Mouse (Mus musculus) forebrain, embryonic 16.5 days (tissue): ENCODE data around the gene Rbck1. TPM values are rescaled to one million over a fixed set of nuclear protein-coding genes. Genes with fewer than 3 reads are reported as not detected.

Source experiments
- polyA plus RNA-seq: library from polyadenylated mRNA; unstranded; fragments of >200 nt; fragmentation: Nextera tagmentation; extraction: Ambion mirVana; gene quantifications from 2 replicates; pipeline ENCODE4 v1.2.1, GENCODE M21; 2015

Rbck1 gene
- polyA plus RNA-seq, 1 experiment from 2014 or later = 111 TPM

Other genes starting within 250 kb of the Rbck1 start
- 11.4 and 13.6 TPM in 2 replicates for gene Srxn1, start 227.1 kb downstream of the Rbck1 start, polyA plus RNA-seq
- 1.3 and 1.5 TPM in 2 replicates for gene Tcf15, start 189.1 kb downstream of the Rbck1 start, polyA plus RNA-seq
- 123 and 137 TPM in 2 replicates for gene Csnk2a1, start 105.8 kb downstream of the Rbck1 start, polyA plus RNA-seq
- gene Tbc1d20, start 38.8 kb downstream of the Rbck1 start, polyA plus RNA-seq = 36.0 and 37.7 TPM in 2 replicates
- gene Trib3, start 11.4 kb upstream of the Rbck1 start, polyA plus RNA-seq = 0.78 and 1.9 TPM in 2 replicates
- gene Nrsn2, start 44.0 kb upstream of the Rbck1 start, polyA plus RNA-seq = 10.5 and 22.6 TPM in 2 replicates
- 15.8 and 16.8 TPM in 2 replicates for gene Sox12, start 65.4 kb upstream of the Rbck1 start, polyA plus RNA-seq
- 13.3 and 14.1 TPM in 2 replicates for gene Zcchc3, start 82.4 kb upstream of the Rbck1 start, polyA plus RNA-seq
- 1.4 and 1.9 TPM in 2 replicates for gene 6820408C15Rik, start 82.9 kb upstream of the Rbck1 start, polyA plus RNA-seq
- gene Defb23, start 132.0 kb upstream of the Rbck1 start, polyA plus RNA-seq = not detected in 2 replicates
- not detected in 2 replicates for gene Defb20, start 144.4 kb upstream of the Rbck1 start, polyA plus RNA-seq
- not detected in 2 replicates for gene Defb22, start 157.5 kb upstream of the Rbck1 start, polyA plus RNA-seq
- not detected in 2 replicates for gene Defb26, start 179.0 kb upstream of the Rbck1 start, polyA plus RNA-seq
- not detected in 2 replicates for gene Defb28, start 185.6 kb upstream of the Rbck1 start, polyA plus RNA-seq
- gene Defb29, start 207.4 kb upstream of the Rbck1 start, polyA plus RNA-seq = not detected in 2 replicates
- not detected in 2 replicates for gene Gm17416, start 236.7 kb upstream of the Rbck1 start, polyA plus RNA-seq
- gene Defb21, start 240.1 kb upstream of the Rbck1 start, polyA plus RNA-seq = not detected in 2 replicates
- gene Defb19, start 247.7 kb upstream of the Rbck1 start, polyA plus RNA-seq = not detected in 2 replicates